Mouse (Mus musculus): ENCODE data around the gene Zfp189. TPM values are rescaled to one million over a fixed set of nuclear protein-coding genes. Genes with fewer than 3 reads are reported as not detected.
"Not testable (repeated sequence)": the region's sequence is repeated elsewhere in the genome, so short reads cannot be mapped to it uniquely, and the experiment has no call there.

The Zfp189 gene
- 4.5 and 5.8 TPM in 2 replicates for polyA plus RNA-seq (2012; rRNA removed)
- polyA plus RNA-seq (2014; fragmentation: Nextera tagmentation; extraction: Ambion mirVana): 9.6 and 10.4 TPM in 2 replicates

GRCm38 (mm10) chr4:49520572-49521340 lies at the start of gene Zfp189, which contains the start of gene Mrpl50:
Zfp189 (plus strand) TSS chr4:49521176.
Mrpl50 (minus strand) TSS chr4:49521093.
- peak within 1 kb of the TSS; percentile 66 for H3K4me3 ChIP-seq (replicated peaks; ENCODE audit: low read length)
- peaks cover 13% of the 10 kb centered on the region for H3K4me1 ChIP-seq (ENCODE audit: control insufficient read depth, insufficient read depth, low read length)
- H3K9me3 ChIP-seq (ENCODE audit: control insufficient read depth, low read length): no peaks in the 10 kb centered on the region
- peak within 1 kb of the TSS; percentile 65 for H3K4me2 ChIP-seq (replicated peaks; ENCODE audit: low read depth, low read length, severe bottlenecking)
- peak within 1 kb of the TSS; percentile 73 for H3K9ac ChIP-seq (ENCODE audit: low read depth, low read length, severe bottlenecking)
- peak within 1 kb of the TSS; percentile 61 for H3K27ac ChIP-seq (replicated peaks; ENCODE audit: low read depth, low read length)
- H3K27me3 ChIP-seq (ENCODE audit: control insufficient read depth, insufficient read depth, low read length): no peaks in the 10 kb centered on the region
- ATAC-seq (ENCODE audit: low FRiP score, low read depth) (peak; percentile 99), DNase-seq (ENCODE audit: low spot score) (peak; percentile 97)
- under 1% methylated on average over 41 of the region's 41 CpGs for WGBS
- peaks cover 10% of the 10 kb centered on the region; the same call in 1 of the 2 replicates for H3K36me3 ChIP-seq (ENCODE audit: control insufficient read depth, insufficient read depth, low read length)
- peak; percentile 86; the same call in 1 of the 2 replicates for TF ChIP-seq POLR2A (IDR thresholded peaks at IDR 0.05; ENCODE audit: borderline replicate concordance, extremely low read depth, insufficient read depth, insufficient read length)

GRCm38 (mm10) chr4:49473435-49474100 lies 47.4 kb upstream of the Zfp189 start, which contains the start of gene Acnat1:
Acnat1 (minus strand) TSS chr4:49473912.
- Histone ChIP-seq H3K9ac (ENCODE audit: low read depth, low read length, severe bottlenecking) (no peak within 1 kb of the TSS), H3K27ac (replicated peaks; ENCODE audit: low read depth, low read length) (no peak within 1 kb of the TSS), H3K4me1 (ENCODE audit: control insufficient read depth, insufficient read depth, low read length) (no peaks in the 10 kb centered on the region), H3K36me3 (ENCODE audit: control insufficient read depth, insufficient read depth, low read length) (no peaks in the 10 kb centered on the region), H3K4me2 (replicated peaks; ENCODE audit: low read depth, low read length, severe bottlenecking) (no peak within 1 kb of the TSS), H3K4me3 (replicated peaks; ENCODE audit: low read length) (no peak within 1 kb of the TSS), H3K27me3 (ENCODE audit: control insufficient read depth, insufficient read depth, low read length) (no peaks in the 10 kb centered on the region), H3K9me3 (ENCODE audit: control insufficient read depth, low read length) (no peaks in the 10 kb centered on the region)
- DNase-seq (ENCODE audit: low spot score) (no peak), ATAC-seq (ENCODE audit: low FRiP score, low read depth) (no peak)
- TF ChIP-seq POLR2A (IDR thresholded peaks at IDR 0.05; ENCODE audit: borderline replicate concordance, extremely low read depth, insufficient read depth, insufficient read length): no peak
- 48% methylated on average over 3 of the region's 3 CpGs for WGBS

- ATAC-seq (ENCODE audit: low FRiP score, low read depth) (no peak), DNase-seq (ENCODE audit: low spot score) (no peak)
- no peak overlapping the region for H3K27ac ChIP-seq (replicated peaks; ENCODE audit: low read depth, low read length)
Measured at GRCm38 (mm10) chr4:49474583-49474982, 46.4 kb upstream of the Zfp189 start.

GRCm38 (mm10) chr4:49478118-49478877 lies 42.7 kb upstream of the Zfp189 start:
- no peaks in the 10 kb centered on the region for H3K27me3 ChIP-seq (ENCODE audit: control insufficient read depth, insufficient read depth, low read length)
- H3K4me2 ChIP-seq (replicated peaks; ENCODE audit: low read depth, low read length, severe bottlenecking): peak overlapping the region; percentile 51
- no peak for TF ChIP-seq POLR2A (IDR thresholded peaks at IDR 0.05; ENCODE audit: borderline replicate concordance, extremely low read depth, insufficient read depth, insufficient read length)
- H3K27ac ChIP-seq (replicated peaks; ENCODE audit: low read depth, low read length): no peak overlapping the region
- H3K4me1 ChIP-seq (ENCODE audit: control insufficient read depth, insufficient read depth, low read length): no peaks in the 10 kb centered on the region
- no peaks in the 10 kb centered on the region for H3K36me3 ChIP-seq (ENCODE audit: control insufficient read depth, insufficient read depth, low read length)
- no peak overlapping the region for H3K9ac ChIP-seq (ENCODE audit: low read depth, low read length, severe bottlenecking)
- H3K9me3 ChIP-seq (ENCODE audit: control insufficient read depth, low read length): no peaks in the 10 kb centered on the region
- peak; percentile 12 for DNase-seq (ENCODE audit: low spot score)
- no peak for ATAC-seq (ENCODE audit: low FRiP score, low read depth)
- 21% methylated on average over 19 of the region's 19 CpGs for WGBS
- H3K4me3 ChIP-seq (replicated peaks; ENCODE audit: low read length): peak overlapping the region; percentile 23

More at GRCm38 (mm10) chr4:49474583-49474982, 46.4 kb upstream of the Zfp189 start:
- H3K36me3 ChIP-seq (ENCODE audit: control insufficient read depth, insufficient read depth, low read length): no peaks in the 10 kb centered on the region
- no peak overlapping the region for H3K4me3 ChIP-seq (replicated peaks; ENCODE audit: low read length)
- no peaks in the 10 kb centered on the region for H3K4me1 ChIP-seq (ENCODE audit: control insufficient read depth, insufficient read depth, low read length)
- no peaks in the 10 kb centered on the region for H3K27me3 ChIP-seq (ENCODE audit: control insufficient read depth, insufficient read depth, low read length)
- H3K4me2 ChIP-seq (replicated peaks; ENCODE audit: low read depth, low read length, severe bottlenecking): no peak overlapping the region
- H3K9ac ChIP-seq (ENCODE audit: low read depth, low read length, severe bottlenecking): no peak overlapping the region
- H3K9me3 ChIP-seq (ENCODE audit: control insufficient read depth, low read length): no peaks in the 10 kb centered on the region
- no peak for TF ChIP-seq POLR2A (IDR thresholded peaks at IDR 0.05; ENCODE audit: borderline replicate concordance, extremely low read depth, insufficient read depth, insufficient read length)

GRCm38 (mm10) chr4:49479035-49479434 lies 41.9 kb upstream of the Zfp189 start:
- not testable (repeated sequence) for H3K36me3 ChIP-seq (ENCODE audit: control insufficient read depth, insufficient read depth, low read length); H3K4me2 ChIP-seq (replicated peaks; ENCODE audit: low read depth, low read length, severe bottlenecking); H3K27me3 ChIP-seq (ENCODE audit: control insufficient read depth, insufficient read depth, low read length); ATAC-seq (ENCODE audit: low FRiP score, low read depth); H3K4me3 ChIP-seq (replicated peaks; ENCODE audit: low read length); H3K4me1 ChIP-seq (ENCODE audit: control insufficient read depth, insufficient read depth, low read length); H3K9me3 ChIP-seq (ENCODE audit: control insufficient read depth, low read length); H3K9ac ChIP-seq (ENCODE audit: low read depth, low read length, severe bottlenecking); DNase-seq (ENCODE audit: low spot score); H3K27ac ChIP-seq (replicated peaks; ENCODE audit: low read depth, low read length)
- WGBS: 26% methylated on average over 2 of the region's 2 CpGs
